Comparison of ENCODE assay signal across 25 mouse cellular contexts in the genomic region with DNA sequence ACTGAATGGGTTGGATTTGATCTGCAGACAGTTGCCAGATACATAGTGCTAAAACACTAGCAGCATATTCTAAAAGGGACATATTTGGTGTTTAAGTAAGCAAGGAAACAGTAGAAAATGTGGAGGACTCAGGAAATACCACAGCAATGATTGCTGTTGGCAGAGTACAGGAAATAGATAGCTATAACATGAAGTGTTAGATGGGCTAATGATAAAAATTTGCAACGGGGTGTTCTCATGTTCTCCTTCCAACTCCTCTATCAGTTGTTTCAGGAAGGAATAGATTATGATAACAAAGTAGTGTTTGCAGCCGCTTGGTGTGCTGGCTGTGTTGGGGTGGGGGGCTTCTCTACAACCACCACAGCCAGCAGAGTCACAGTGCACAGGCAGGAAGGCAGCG. TPM values are rescaled to one million over a fixed set of nuclear protein-coding genes. Genes with fewer than 3 reads are reported as not detected.
DNase-seq lines count a peak whose midpoint lies in the region; ATAC-seq lines count a peak whose summit lies in the region.
"Had no signal": no experiment of that assay in that cellular context is flagged by ENCODE, and none has a peak within 500 bp of the region (broad histone marks: within the 10 kb centered on the region; RNA-seq: fewer than 3 reads in every experiment).

No protein-coding gene starts in this region.

- 43% methylated on average over 3 of the region's 3 CpGs for WGBS in heart, embryonic 13.5 days
- WGBS in kidney, embryonic 16.5 days = 63% methylated on average over 3 of the region's 3 CpGs
- 91% methylated on average over 3 of the region's 3 CpGs for WGBS in midbrain, embryonic 11.5 days
- WGBS in midbrain, embryonic 10.5 days = 83% methylated on average over 3 of the region's 3 CpGs
- 43% methylated on average over 3 of the region's 3 CpGs for WGBS in liver, embryonic 13.5 days (ENCODE audit: insufficient replicate concordance)

- no peak for DNase-seq in heart, adult 18-20 months
- DNase-seq in kidney, postnatal 4 days = no peak
- peak; percentile 6 for DNase-seq in midbrain, embryonic 11.5 days (ENCODE audit: low spot score, missing footprints)
- no peak for DNase-seq in midbrain, embryonic 10.5 days (ENCODE audit: low spot score)
- no peak for DNase-seq in liver, embryonic 13.5 days
- DNase-seq: adrenal gland, postnatal 10 days; B cell, adult 2 months; cerebellum, adult 2 months; cerebellum, postnatal 25 days; gastrocnemius, postnatal 10 days; kidney, adult 9 months; kidney, postnatal 25 days; layer of hippocampus, postnatal 36 days; thymus, postnatal 14 days had no signal

- H3K36me3 ChIP-seq in heart, embryonic 13.5 days = peaks cover 40% of the 10 kb centered on the region
- H3K36me3 ChIP-seq in kidney, embryonic 16.5 days (ENCODE audit: insufficient read depth, low read length) = peaks cover 44% of the 10 kb centered on the region
- peaks cover 13% of the 10 kb centered on the region for H3K36me3 ChIP-seq in midbrain, embryonic 11.5 days (ENCODE audit: control insufficient read depth, insufficient read depth, low read length)
- H3K36me3 ChIP-seq in midbrain, embryonic 10.5 days = peaks cover 91% of the 10 kb centered on the region
- peaks cover 53% of the 10 kb centered on the region for H3K36me3 ChIP-seq in liver, embryonic 13.5 days
- H3K36me3 ChIP-seq: midbrain, embryonic 15.5 days had no signal

- H3K4me2 ChIP-seq in heart, embryonic 13.5 days = peak overlapping the region; percentile 16; the same call in 1 of the 2 replicates
- no peak overlapping the region for H3K4me2 ChIP-seq in kidney, embryonic 16.5 days (replicated peaks; ENCODE audit: low read depth, low read length)
- no peak overlapping the region for H3K4me2 ChIP-seq in midbrain, embryonic 11.5 days
- H3K4me2 ChIP-seq in liver, embryonic 13.5 days = no peak overlapping the region
- H3K4me2 ChIP-seq: embryonic facial prominence, embryonic 13.5 days; hindbrain, embryonic 13.5 days; midbrain, embryonic 15.5 days; neural tube, embryonic 12.5 days had no signal

- H3K4me3 ChIP-seq in heart, embryonic 13.5 days = no peak overlapping the region
- no peak overlapping the region for H3K4me3 ChIP-seq in kidney, embryonic 16.5 days (ENCODE audit: low read length)
- H3K4me3 ChIP-seq in midbrain, embryonic 11.5 days (ENCODE audit: low read depth, low read length) = no peak overlapping the region
- H3K4me3 ChIP-seq in midbrain, embryonic 10.5 days = no peak overlapping the region
- H3K4me3 ChIP-seq in liver, embryonic 13.5 days (replicated peaks) = no peak overlapping the region
- H3K4me3 ChIP-seq: embryonic facial prominence, embryonic 13.5 days; hindbrain, embryonic 13.5 days; megakaryocyte, embryonic 14.5 days; midbrain, embryonic 15.5 days; neural tube, embryonic 12.5 days had no signal

- peak overlapping the region; percentile 50; the same call in 1 of the 2 replicates for H3K9ac ChIP-seq in heart, embryonic 13.5 days
- no peak overlapping the region for H3K9ac ChIP-seq in kidney, embryonic 16.5 days (replicated peaks; ENCODE audit: low read length)
- no peak overlapping the region for H3K9ac ChIP-seq in midbrain, embryonic 11.5 days (ENCODE audit: low read length)
- no peak overlapping the region for H3K9ac ChIP-seq in liver, embryonic 13.5 days
- H3K9ac ChIP-seq: embryonic facial prominence, embryonic 13.5 days; hindbrain, embryonic 13.5 days; liver, embryonic 14.5 days; midbrain, embryonic 15.5 days; neural tube, embryonic 12.5 days had no signal

- peak overlapping the region; percentile 51 for H3K27ac ChIP-seq in heart, embryonic 13.5 days (replicated peaks)
- H3K27ac ChIP-seq in kidney, embryonic 16.5 days (ENCODE audit: low read length) = peak overlapping the region; percentile 37; the same call in 1 of the 2 replicates
- no peak overlapping the region for H3K27ac ChIP-seq in midbrain, embryonic 11.5 days (ENCODE audit: low read depth, low read length)
- H3K27ac ChIP-seq in midbrain, embryonic 10.5 days (replicated peaks) = no peak overlapping the region
- 0 out of 2 replicates have a peak overlapping the region, but pooled peaks have one; percentile 5 for H3K27ac ChIP-seq in liver, embryonic 13.5 days
- H3K27ac ChIP-seq: embryonic facial prominence, embryonic 13.5 days; hindbrain, embryonic 13.5 days; liver, embryonic 14.5 days; midbrain, embryonic 15.5 days; neural tube, embryonic 12.5 days had no signal

- H3K27me3 ChIP-seq in heart, embryonic 13.5 days (replicated peaks) = no peaks in the 10 kb centered on the region
- H3K27me3 ChIP-seq in kidney, embryonic 16.5 days (ENCODE audit: insufficient read depth, low read length) = no peaks in the 10 kb centered on the region
- H3K27me3 ChIP-seq in midbrain, embryonic 11.5 days (ENCODE audit: control insufficient read depth, insufficient read depth, low read length) = no peaks in the 10 kb centered on the region
- H3K27me3 ChIP-seq in midbrain, embryonic 10.5 days (ENCODE audit: low read depth, poor library complexity, severe bottlenecking) = no peaks in the 10 kb centered on the region
- no peaks in the 10 kb centered on the region for H3K27me3 ChIP-seq in liver, embryonic 13.5 days
- H3K27me3 ChIP-seq: CH12.LX; embryonic facial prominence, embryonic 13.5 days; hindbrain, embryonic 13.5 days; megakaryocyte, embryonic 14.5 days; midbrain, embryonic 15.5 days; neural tube, embryonic 12.5 days had no signal

- peaks cover 81% of the 10 kb centered on the region for H3K4me1 ChIP-seq in heart, embryonic 13.5 days
- H3K4me1 ChIP-seq in kidney, embryonic 16.5 days (ENCODE audit: insufficient read depth, low read length) = 0 out of 2 replicates have a peak, but pooled peaks cover 11% of the 10 kb centered on the region
- no peaks in the 10 kb centered on the region for H3K4me1 ChIP-seq in midbrain, embryonic 11.5 days (ENCODE audit: control insufficient read depth, insufficient read depth, low read length)
- H3K4me1 ChIP-seq in midbrain, embryonic 10.5 days = peaks cover 5% of the 10 kb centered on the region; the same call in 1 of the 2 replicates
- H3K4me1 ChIP-seq in liver, embryonic 13.5 days (replicated peaks) = peaks cover 71% of the 10 kb centered on the region
- H3K4me1 ChIP-seq: hindbrain, embryonic 13.5 days; midbrain, embryonic 15.5 days; neural tube, embryonic 12.5 days had no signal

- no peaks in the 10 kb centered on the region for H3K9me3 ChIP-seq in heart, embryonic 13.5 days
- no peaks in the 10 kb centered on the region for H3K9me3 ChIP-seq in kidney, embryonic 16.5 days (ENCODE audit: low read length)
- H3K9me3 ChIP-seq in midbrain, embryonic 11.5 days (ENCODE audit: control insufficient read depth, low read length) = no peaks in the 10 kb centered on the region
- H3K9me3 ChIP-seq in midbrain, embryonic 10.5 days (replicated peaks) = no peaks in the 10 kb centered on the region
- no peaks in the 10 kb centered on the region for H3K9me3 ChIP-seq in liver, embryonic 13.5 days (replicated peaks)
- H3K9me3 ChIP-seq: embryonic facial prominence, embryonic 13.5 days; hindbrain, embryonic 13.5 days; megakaryocyte, embryonic 14.5 days; midbrain, embryonic 15.5 days; neural tube, embryonic 12.5 days had no signal

- no peak for ATAC-seq in heart, embryonic 13.5 days (ENCODE audit: extremely low read depth, insufficient number of reproducible peaks, low FRiP score, low TSS enrichment)
- ATAC-seq in kidney, embryonic 16.5 days (ENCODE audit: low FRiP score, low TSS enrichment) = no peak
- ATAC-seq in midbrain, embryonic 11.5 days (ENCODE audit: low FRiP score) = no peak
- ATAC-seq in liver, embryonic 13.5 days (ENCODE audit: low read depth) = no peak
- no peak for ATAC-seq in erythroblast, adult 5-6 weeks (replicated peaks; ENCODE audit: low FRiP score, poor library complexity, severe bottlenecking)
- ATAC-seq: forebrain, embryonic 14.5 days; midbrain, embryonic 15.5 days had no signal

RNA-seq across cellular contexts. Expression of a gene that starts 11.7 kb away (rescaled TPM):
- 425 and 459 TPM in 2 replicates for polyA plus RNA-seq in heart, embryonic 13.5 days (2015; fragmentation: Nextera tagmentation; extraction: Ambion mirVana)
- 100 to 1,000 TPM; 136 to 148 TPM for total RNA-seq in heart, adult 18-20 months (2021)
- polyA plus RNA-seq in kidney, embryonic 16.5 days (2015; fragmentation: Nextera tagmentation; extraction: Ambion mirVana) = 645 and 709 TPM in 2 replicates
- polyA plus RNA-seq in midbrain, embryonic 11.5 days (2014; fragmentation: Nextera tagmentation; extraction: Ambion mirVana) = 414 and 426 TPM in 2 replicates
- polyA plus RNA-seq in midbrain, embryonic 10.5 days (2016; fragmentation: Nextera tagmentation; extraction: Ambion mirVana) = 513 and 526 TPM in 2 replicates
- 316 and 342 TPM in 2 replicates for polyA plus RNA-seq in liver, embryonic 13.5 days (2015; fragmentation: Nextera tagmentation; extraction: Ambion mirVana)
- 150 and 206 TPM in 2 replicates for total RNA-seq in erythroblast, adult 5-6 weeks (2015; ENCODE audit: low replicate concordance)
- total RNA-seq in erythroblast, adult 5-6 weeks (2017; ENCODE audit: low replicate concordance) = 217 and 219 TPM in 2 replicates

RNA-seq across cellular contexts. Expression of a gene that starts 11.9 kb away (rescaled TPM):
- 6.8 TPM in 2 replicates for polyA plus RNA-seq in heart, embryonic 13.5 days (2015; fragmentation: Nextera tagmentation; extraction: Ambion mirVana)
- 1 to 10 TPM; 7.6 to 8.4 TPM for total RNA-seq in heart, adult 18-20 months (2021)
- polyA plus RNA-seq in kidney, embryonic 16.5 days (2015; fragmentation: Nextera tagmentation; extraction: Ambion mirVana) = 10.2 and 11.3 TPM in 2 replicates
- 16.5 and 16.9 TPM in 2 replicates for polyA plus RNA-seq in midbrain, embryonic 11.5 days (2014; fragmentation: Nextera tagmentation; extraction: Ambion mirVana)
- polyA plus RNA-seq in midbrain, embryonic 10.5 days (2016; fragmentation: Nextera tagmentation; extraction: Ambion mirVana) = 14.9 and 15.1 TPM in 2 replicates
- 2.2 and 3.1 TPM in 2 replicates for polyA plus RNA-seq in liver, embryonic 13.5 days (2015; fragmentation: Nextera tagmentation; extraction: Ambion mirVana)
- total RNA-seq in erythroblast, adult 5-6 weeks (2015; ENCODE audit: low replicate concordance) = 2.9 and 3.5 TPM in 2 replicates
- 0.85 and 4.9 TPM in 2 replicates for total RNA-seq in erythroblast, adult 5-6 weeks (2017; ENCODE audit: low replicate concordance)

Comparison
In these comparisons a context has a peak if more than half of its experiments do, and no peak if none do; other contexts are left out.
1. H3K27ac ChIP-seq: peak in heart, embryonic 13.5 days (single experiment), kidney, embryonic 16.5 days (single experiment) and liver, embryonic 13.5 days (single experiment); none in midbrain, embryonic 11.5 days (single experiment) and midbrain, embryonic 10.5 days (single experiment).